Mouse (Mus musculus) T-helper 1 cell (primary cell): ENCODE data around the gene Slc25a29.
"Not testable (repeated sequence)": the region's sequence is repeated elsewhere in the genome, so short reads cannot be mapped to it uniquely, and the experiment has no call there.

Source experiments
- in situ Hi-C: fragments of 300-600 bp; cut with MboI, MseI; formaldehyde crosslinking; loops from one replicate; pipeline ENCODE4 v1.15.1; 2025; ENCODE audit warnings: high pct_unique_total_duplicates

Gene Slc25a29

GRCm38 (mm10) chr12:108835840-108836409 is at the start of gene Slc25a29, which contains the start of gene Slc25a47:
Slc25a29 (minus strand) TSS chr12:108835883.
Slc25a47 (plus strand) TSS chr12:108836046.
- in situ Hi-C loops = no loop called here

GRCm38 (mm10) chr12:108882776-108883175 is 47.1 kb upstream of the Slc25a29 start:
- in situ Hi-C loops = no loop called here

- in situ Hi-C loops = no loop called here
Observed at GRCm38 (mm10) chr12:108881192-108881591, 45.5 kb upstream of the Slc25a29 start.

GRCm38 (mm10) chr12:108880606-108881005 is 44.9 kb upstream of the Slc25a29 start:
- in situ Hi-C loops = no loop called here

GRCm38 (mm10) chr12:108879138-108879537 is 43.5 kb upstream of the Slc25a29 start:
- in situ Hi-C loops = no loop called here

GRCm38 (mm10) chr12:108873122-108873521 is 37.4 kb upstream of the Slc25a29 start:
- in situ Hi-C loops = loop anchor here (25.0 kb wide), 1 partner anchor 1789 kb away; no protein-coding TSS in a partner anchor

- in situ Hi-C loops = loop anchor here (5.0 to 25.0 kb wide), 2 partner anchors 1183 to 1793 kb away; no protein-coding TSS in a partner anchor
Observed at GRCm38 (mm10) chr12:108869575-108869974, 33.9 kb upstream of the Slc25a29 start.

GRCm38 (mm10) chr12:108865007-108865494 is 29.4 kb upstream of the Slc25a29 start:
- in situ Hi-C loops = loop anchor here (5.0 to 25.0 kb wide), 2 partner anchors 1187 to 1797 kb away; no protein-coding TSS in a partner anchor

GRCm38 (mm10) chr12:108858486-108858885 is 22.8 kb upstream of the Slc25a29 start:
- in situ Hi-C loops = loop anchor here (25.0 kb wide), 1 partner anchor 1804 kb away; no protein-coding TSS in a partner anchor

- in situ Hi-C loops = loop anchor here (25.0 kb wide), 1 partner anchor 1805 kb away; no protein-coding TSS in a partner anchor
Observed at GRCm38 (mm10) chr12:108857589-108858184, 22.0 kb upstream of the Slc25a29 start.

GRCm38 (mm10) chr12:108857109-108857508 is 21.4 kb upstream of the Slc25a29 start:
- in situ Hi-C loops = loop anchor here (25.0 kb wide), 1 partner anchor 1805 kb away; no protein-coding TSS in a partner anchor

GRCm38 (mm10) chr12:108856186-108856585 is 20.5 kb upstream of the Slc25a29 start:
- in situ Hi-C loops = loop anchor here (25.0 kb wide), 1 partner anchor 1806 kb away; no protein-coding TSS in a partner anchor

- in situ Hi-C loops = loop anchor here (25.0 kb wide), 1 partner anchor 1807 kb away; no protein-coding TSS in a partner anchor
Observed at GRCm38 (mm10) chr12:108855081-108855480, 19.4 kb upstream of the Slc25a29 start.

GRCm38 (mm10) chr12:108852822-108853221 is 17.1 kb upstream of the Slc25a29 start:
- in situ Hi-C loops = loop anchor here (25.0 kb wide), 1 partner anchor 1809 kb away; no protein-coding TSS in a partner anchor

GRCm38 (mm10) chr12:108850886-108851285 is 15.2 kb upstream of the Slc25a29 start:
- in situ Hi-C loops = loop anchor here (25.0 kb wide), 1 partner anchor 1811 kb away; no protein-coding TSS in a partner anchor

GRCm38 (mm10) chr12:108850129-108850528 is 14.4 kb upstream of the Slc25a29 start:
- in situ Hi-C loops = loop anchor here (25.0 kb wide), 1 partner anchor 1812 kb away; no protein-coding TSS in a partner anchor

- in situ Hi-C loops = loop anchor here (25.0 kb wide), 1 partner anchor 1813 kb away; no protein-coding TSS in a partner anchor
Observed at GRCm38 (mm10) chr12:108849488-108850022, 13.9 kb upstream of the Slc25a29 start.

GRCm38 (mm10) chr12:108848033-108848432 is 12.3 kb upstream of the Slc25a29 start:
- in situ Hi-C loops = not testable (repeated sequence)

- in situ Hi-C loops = no loop called here
Observed at GRCm38 (mm10) chr12:108842663-108843062, 7.0 kb upstream of the Slc25a29 start.

GRCm38 (mm10) chr12:108841181-108841580 is 5.5 kb upstream of the Slc25a29 start:
- in situ Hi-C loops = no loop called here

GRCm38 (mm10) chr12:108836722-108837121 is 1.0 kb upstream of the Slc25a29 start:
- in situ Hi-C loops = no loop called here
